Mouse (Mus musculus): ENCODE data around the gene Chrnb4.

The Chrnb4 gene

GRCm38 (mm10) chr9:55023326-55023725 lies 25.3 kb downstream of the Chrnb4 start:
- DNase-seq (ENCODE audit: low spot score in 2 of 2): no peak

- DNase-seq (ENCODE audit: low spot score in 2 of 2): no peak
These were observed 31.7 kb downstream of the Chrnb4 start for GRCm38 (mm10) chr9:55016926-55017325.

GRCm38 (mm10) chr9:55010588-55011350 lies 37.8 kb downstream of the Chrnb4 start:
- no peak for DNase-seq (ENCODE audit: low spot score in 2 of 2)

- DNase-seq (ENCODE audit: low spot score in 2 of 2): no peak
These were observed 38.9 kb downstream of the Chrnb4 start for GRCm38 (mm10) chr9:55009692-55010091.

GRCm38 (mm10) chr9:55003609-55004008 lies 45.0 kb downstream of the Chrnb4 start:
- no peak for DNase-seq (ENCODE audit: low spot score in 2 of 2)

- DNase-seq (ENCODE audit: low spot score in 2 of 2): no peak
These were observed 52.9 kb downstream of the Chrnb4 start for GRCm38 (mm10) chr9:54995645-54996044.

GRCm38 (mm10) chr9:54994381-54994780 lies 54.2 kb downstream of the Chrnb4 start:
- no peak for DNase-seq (ENCODE audit: low spot score in 2 of 2)

GRCm38 (mm10) chr9:54990362-54990761 lies 58.2 kb downstream of the Chrnb4 start:
- DNase-seq (ENCODE audit: low spot score in 2 of 2): no peak

GRCm38 (mm10) chr9:54982401-54982800 lies 66.2 kb downstream of the Chrnb4 start:
- DNase-seq (ENCODE audit: low spot score in 2 of 2): no peak

- no peak for DNase-seq (ENCODE audit: low spot score in 2 of 2)
These were observed 67.0 kb downstream of the Chrnb4 start for GRCm38 (mm10) chr9:54981291-54982191.

GRCm38 (mm10) chr9:54980674-54981073 lies 67.9 kb downstream of the Chrnb4 start, which contains the start of gene Chrna5:
Gene Chrna5, plus strand, starts transcription at chr9:54980880.
- DNase-seq (ENCODE audit: low spot score in 2 of 2): no peak
